Mouse (Mus musculus) MEL (cell line): ENCODE data around the gene Fcmr.

Source experiments
- CHD1 ChIP-seq: IDR thresholded peaks from 2 replicates; pipeline ENCODE4 v1.6.1; 2012; ENCODE audit warnings: low read depth, mild to moderate bottlenecking, inconsistent platforms, low read length, improper control_type of control experiment
- CTCF ChIP-seq, 3 experiments: IDR thresholded peaks in 2 of 3; conservative IDR thresholded peaks in 1 of 3; 2 replicates each; pipeline ENCODE4 v1.5.1; 2011 to 2012; ENCODE audit warnings: low read length in 3 of 3, low read depth in 2 of 3, mild to moderate bottlenecking in 2 of 3, improper control_type of control experiment in 1 of 3, inconsistent platforms in 1 of 3, mixed read lengths in 1 of 3, moderate library complexity in 1 of 3; ENCODE audit not compliant: control insufficient read depth in 1 of 3, insufficient read depth in 1 of 3, poor library complexity in 1 of 3, severe bottlenecking in 1 of 3
- POLR2A ChIP-seq, 2 experiments: IDR thresholded peaks; 2 replicates each; pipeline ENCODE4 v1.6.1; 2011 to 2012; ENCODE audit warnings: low read length in 2 of 2, mild to moderate bottlenecking in 2 of 2, control low read depth in 1 of 2, improper control_type of control experiment in 1 of 2, low read depth in 1 of 2, moderate library complexity in 1 of 2; ENCODE audit not compliant: control insufficient read depth in 1 of 2, insufficient read depth in 1 of 2, poor library complexity in 1 of 2
- TAL1 ChIP-seq: IDR thresholded peaks from 2 replicates; pipeline ENCODE4 v1.6.1; 2012; ENCODE audit warnings: mild to moderate bottlenecking, inconsistent platforms, low read length, moderate library complexity, mixed read lengths
- ZC3H11A ChIP-seq: IDR thresholded peaks from 2 replicates; pipeline ENCODE4 v1.6.1; 2012; ENCODE audit warnings: low read depth, mild to moderate bottlenecking, inconsistent platforms, low read length, improper control_type of control experiment

- TF ChIP-seq CTCF (IDR thresholded peaks at IDR 0.05 in 2 of 3, conservative IDR thresholded peaks at IDR 0.05 in 1 of 3; ENCODE audit: control insufficient read depth in 1 of 3, insufficient read depth in 1 of 3, low read depth in 2 of 3, low read length in 3 of 3, poor library complexity in 1 of 3, severe bottlenecking in 1 of 3) (no peak), CHD1 (no peak), ZC3H11A (no peak), TAL1 (no peak), POLR2A (IDR thresholded peaks at IDR 0.05; ENCODE audit: control insufficient read depth in 1 of 2, insufficient read depth in 1 of 2, low read depth in 1 of 2, low read length in 2 of 2, poor library complexity in 1 of 2) (no peak)
These were observed 33.0 kb upstream of the Fcmr start for GRCm38 (mm10) chr1:130832230-130833149.
